Mouse (Mus musculus): ENCODE results near the gene Zfp36l2.

DNA sequence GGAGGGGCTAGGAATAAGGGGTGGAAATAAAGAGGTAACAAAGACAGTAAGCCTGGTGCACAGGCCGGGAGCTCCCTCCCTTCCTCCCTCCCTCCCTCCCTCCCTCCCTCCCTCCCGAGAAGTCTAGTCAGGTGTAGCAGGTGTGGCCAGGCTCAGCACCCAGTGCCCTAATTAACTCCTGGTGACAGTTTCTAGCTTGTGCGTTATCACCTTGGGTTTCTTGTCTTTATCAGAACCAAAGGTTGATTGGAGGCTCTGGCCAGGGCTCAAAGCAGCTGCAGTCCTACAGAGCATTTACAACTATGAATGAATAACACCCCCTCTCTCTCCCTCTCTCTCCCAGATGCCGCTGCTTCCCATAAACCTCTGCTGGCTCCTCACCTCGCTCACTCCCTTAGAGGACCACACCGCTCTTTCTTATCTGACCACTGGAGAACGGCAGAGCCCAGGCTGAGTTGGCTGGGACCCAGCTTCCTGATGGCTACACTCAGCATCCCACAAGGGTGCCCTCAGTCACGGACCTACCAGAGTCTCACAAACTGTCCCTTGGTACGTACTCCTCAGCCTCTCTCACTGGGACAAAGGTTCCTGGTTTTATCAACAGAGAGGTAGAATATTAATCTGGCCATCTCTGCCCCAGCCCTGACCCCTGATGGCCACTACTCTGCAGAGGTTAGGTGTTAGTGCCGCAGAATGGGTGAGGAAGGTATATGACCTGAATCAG, 50.9 kb downstream of the Zfp36l2 start:
- TF ChIP-seq CTCF (IDR thresholded peaks at IDR 0.05): no peak
- no peak for TF ChIP-seq EP300 (IDR thresholded peaks at IDR 0.05)
